Mouse (Mus musculus): ENCODE measurements around the gene Fat3. TPM values are rescaled to one million over a fixed set of nuclear protein-coding genes. Genes with fewer than 3 reads are reported as not detected.

Fat3 gene
- polyA plus RNA-seq, 1 experiment from 2014 or later: 0.20 TPM

DNA sequence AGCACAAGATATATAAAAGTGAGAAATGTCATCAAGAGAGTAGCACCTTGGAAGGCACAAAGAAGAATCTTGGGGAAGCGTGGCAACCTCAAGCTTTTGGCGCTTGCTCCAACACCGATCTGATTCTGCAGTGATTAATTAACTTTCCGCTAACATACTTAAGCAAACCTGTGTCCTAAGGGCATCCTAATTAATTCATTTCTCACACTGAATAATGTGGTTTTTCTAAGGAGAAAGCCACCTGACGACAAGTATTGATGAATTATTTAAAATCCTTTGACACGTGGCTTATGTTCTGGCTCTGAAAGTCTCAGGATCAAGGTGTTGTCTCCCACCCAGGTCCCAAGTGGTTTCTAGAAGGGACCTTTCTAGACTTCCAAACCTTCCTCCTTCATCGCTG lies 506.3 kb downstream of the Fat3 start:
- Histone ChIP-seq H3K4me3 (ENCODE audit: low read depth, low read length) (no peak overlapping the region), H3K9ac (ENCODE audit: low read depth, low read length) (no peak overlapping the region), H3K27ac (ENCODE audit: low read depth, low read length) (no peak overlapping the region), H3K27me3 (replicated peaks; ENCODE audit: control insufficient read depth, insufficient read depth, low read length) (no peaks in the 10 kb centered on the region), H3K9me3 (ENCODE audit: control insufficient read depth) (no peaks in the 10 kb centered on the region), H3K4me2 (replicated peaks; ENCODE audit: low read depth) (no peak overlapping the region), H3K4me1 (replicated peaks; ENCODE audit: control insufficient read depth, insufficient read depth, low read length) (no peaks in the 10 kb centered on the region), H3K36me3 (ENCODE audit: control insufficient read depth, insufficient read depth) (no peaks in the 10 kb centered on the region)
- no peak for TF ChIP-seq CTCF (IDR thresholded peaks at IDR 0.05; ENCODE audit: low read depth)
- WGBS: 79% methylated on average over 7 of the region's 7 CpGs
- no peak for ATAC-seq

DNA sequence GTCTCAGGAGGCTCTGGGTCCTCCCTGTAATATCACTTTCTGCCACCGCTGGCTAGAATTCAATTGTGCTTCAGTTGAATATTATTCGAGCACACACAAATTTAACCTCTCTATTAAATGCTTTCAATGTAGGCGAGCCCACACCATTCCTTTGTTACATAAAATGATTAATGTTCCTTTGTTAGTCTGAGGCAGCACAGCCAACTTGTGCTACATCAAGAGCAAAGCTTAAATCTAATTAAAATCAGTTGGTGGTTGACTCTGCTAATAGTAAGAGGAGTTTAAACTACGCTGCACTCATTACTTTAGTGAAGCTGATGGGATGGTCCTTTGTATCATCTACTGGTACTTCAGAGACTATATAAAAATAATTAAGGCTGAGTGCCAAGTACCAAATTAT lies 506.9 kb downstream of the Fat3 start:
- Histone ChIP-seq H3K27ac (ENCODE audit: low read depth, low read length) (no peak overlapping the region), H3K4me3 (ENCODE audit: low read depth, low read length) (no peak overlapping the region), H3K4me2 (replicated peaks; ENCODE audit: low read depth) (no peak overlapping the region), H3K36me3 (ENCODE audit: control insufficient read depth, insufficient read depth) (no peaks in the 10 kb centered on the region), H3K27me3 (replicated peaks; ENCODE audit: control insufficient read depth, insufficient read depth, low read length) (no peaks in the 10 kb centered on the region), H3K4me1 (replicated peaks; ENCODE audit: control insufficient read depth, insufficient read depth, low read length) (no peaks in the 10 kb centered on the region), H3K9ac (ENCODE audit: low read depth, low read length) (no peak overlapping the region), H3K9me3 (ENCODE audit: control insufficient read depth) (no peaks in the 10 kb centered on the region)
- no peak for TF ChIP-seq CTCF (IDR thresholded peaks at IDR 0.05; ENCODE audit: low read depth)
- WGBS: 86% methylated on average over 4 of the region's 4 CpGs
- no peak for ATAC-seq

DNA sequence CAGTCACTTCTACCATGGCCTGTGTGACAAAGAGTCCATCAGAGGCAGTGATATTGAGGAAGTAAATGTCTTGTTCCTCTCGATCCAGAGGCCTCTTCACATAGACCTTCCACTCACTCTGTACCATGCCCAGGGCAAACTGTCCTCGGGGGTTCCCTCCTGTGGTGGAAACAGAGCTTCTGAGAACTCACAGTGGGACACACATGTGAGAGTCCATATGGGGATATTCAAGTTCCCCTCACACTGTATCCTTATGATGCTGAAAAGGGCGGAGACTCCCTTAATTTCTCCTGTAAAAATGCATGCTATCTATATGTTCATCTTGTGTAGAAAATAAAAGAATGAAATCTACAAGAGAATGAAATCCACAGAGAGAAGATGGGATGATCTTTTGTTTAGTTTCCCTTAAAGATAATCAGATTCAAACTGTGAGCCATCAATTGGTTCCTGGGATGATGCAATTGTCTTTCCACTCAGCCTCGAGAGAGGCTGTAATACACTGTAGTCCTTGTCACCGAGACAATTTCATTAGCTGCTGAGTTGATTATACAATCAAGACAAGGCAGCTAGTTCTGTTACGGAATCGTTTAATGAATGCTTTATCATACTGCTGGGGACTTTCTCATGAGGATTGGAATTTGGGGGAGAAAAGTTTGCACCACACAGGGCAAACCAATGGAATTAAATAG lies 508.8 kb downstream of the Fat3 start:
- 76% methylated on average over 7 of the region's 7 CpGs for WGBS

DNA sequence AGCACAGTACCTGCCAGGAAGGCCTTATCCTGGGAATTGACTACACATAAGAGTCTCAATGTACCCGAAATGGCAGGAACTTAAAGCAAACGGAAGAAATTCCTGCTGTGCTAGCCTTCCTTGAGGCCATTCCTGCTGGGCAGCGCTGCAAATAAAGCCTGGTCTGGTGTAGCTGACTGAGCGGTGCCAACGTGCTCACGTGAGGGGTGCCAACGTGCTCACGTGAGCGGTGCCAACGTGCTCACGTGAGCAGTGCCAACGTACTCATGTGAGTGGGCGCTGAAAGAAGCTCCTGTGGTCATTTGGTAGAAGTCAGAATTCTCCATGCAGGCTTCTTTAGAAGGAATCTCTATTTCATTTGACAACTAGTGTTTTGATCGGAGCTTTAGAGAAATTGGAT lies 522.8 kb downstream of the Fat3 start:
- 89% methylated on average over 14 of the region's 14 CpGs for WGBS
- H3K9me3 ChIP-seq (ENCODE audit: control insufficient read depth): no peaks in the 10 kb centered on the region
- no peak overlapping the region for H3K4me3 ChIP-seq (ENCODE audit: low read depth, low read length)
- TF ChIP-seq CTCF (IDR thresholded peaks at IDR 0.05; ENCODE audit: low read depth): no peak
- H3K9ac ChIP-seq (ENCODE audit: low read depth, low read length): no peak overlapping the region
- no peaks in the 10 kb centered on the region for H3K4me1 ChIP-seq (replicated peaks; ENCODE audit: control insufficient read depth, insufficient read depth, low read length)
- H3K27me3 ChIP-seq (replicated peaks; ENCODE audit: control insufficient read depth, insufficient read depth, low read length): no peaks in the 10 kb centered on the region
- no peak overlapping the region for H3K27ac ChIP-seq (ENCODE audit: low read depth, low read length)
- no peak overlapping the region for H3K4me2 ChIP-seq (replicated peaks; ENCODE audit: low read depth)
- ATAC-seq: no peak
- no peaks in the 10 kb centered on the region for H3K36me3 ChIP-seq (ENCODE audit: control insufficient read depth, insufficient read depth)

More for the DNA sequence above, 508.8 kb downstream of the Fat3 start:
- Histone ChIP-seq H3K9ac (ENCODE audit: low read depth, low read length) (no peak overlapping the region), H3K27ac (ENCODE audit: low read depth, low read length) (no peak overlapping the region), H3K4me1 (replicated peaks; ENCODE audit: control insufficient read depth, insufficient read depth, low read length) (no peaks in the 10 kb centered on the region), H3K9me3 (ENCODE audit: control insufficient read depth) (no peaks in the 10 kb centered on the region), H3K4me2 (replicated peaks; ENCODE audit: low read depth) (no peak overlapping the region), H3K36me3 (ENCODE audit: control insufficient read depth, insufficient read depth) (no peaks in the 10 kb centered on the region), H3K4me3 (ENCODE audit: low read depth, low read length) (no peak overlapping the region), H3K27me3 (replicated peaks; ENCODE audit: control insufficient read depth, insufficient read depth, low read length) (no peaks in the 10 kb centered on the region)
- ATAC-seq: no peak
- TF ChIP-seq CTCF (IDR thresholded peaks at IDR 0.05; ENCODE audit: low read depth): no peak

DNA sequence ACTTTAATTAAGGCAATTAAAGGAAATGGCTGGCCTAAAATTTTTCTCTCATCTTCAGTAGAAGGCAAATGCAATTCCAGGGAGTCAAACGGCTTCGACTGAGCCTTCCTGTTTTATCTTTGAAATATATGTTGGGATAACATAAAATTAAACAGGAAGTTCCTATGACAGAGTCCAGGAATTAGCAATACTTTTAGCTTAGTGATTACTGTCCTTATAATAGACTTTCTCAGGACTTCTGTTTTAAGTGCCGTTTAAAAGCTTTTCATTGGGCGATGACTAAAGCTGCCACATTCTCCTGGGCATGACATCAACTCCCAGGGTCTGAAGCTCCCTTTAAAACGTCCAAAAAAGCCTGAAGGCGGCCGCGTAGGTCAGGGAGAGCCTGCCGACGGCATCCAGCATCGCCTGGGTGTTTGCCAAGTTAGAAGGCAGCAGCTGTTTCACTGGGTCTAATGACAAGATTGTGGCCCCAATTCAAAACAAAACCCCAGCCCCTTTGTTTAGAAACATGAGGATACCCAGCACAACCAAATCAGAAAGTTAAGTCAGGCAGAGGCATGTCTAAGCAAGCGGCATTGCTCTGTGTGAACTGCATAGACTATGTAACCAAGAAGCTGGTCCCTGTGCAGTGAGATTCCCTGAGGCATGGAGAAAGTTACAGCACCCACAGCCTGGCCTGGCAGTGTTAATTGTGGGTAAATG lies 524.0 kb downstream of the Fat3 start:
- Histone ChIP-seq H3K4me3 (ENCODE audit: low read depth, low read length) (no peak overlapping the region), H3K9me3 (ENCODE audit: control insufficient read depth) (no peaks in the 10 kb centered on the region), H3K4me2 (replicated peaks; ENCODE audit: low read depth) (no peak overlapping the region), H3K4me1 (replicated peaks; ENCODE audit: control insufficient read depth, insufficient read depth, low read length) (no peaks in the 10 kb centered on the region), H3K9ac (ENCODE audit: low read depth, low read length) (no peak overlapping the region), H3K27ac (ENCODE audit: low read depth, low read length) (no peak overlapping the region), H3K27me3 (replicated peaks; ENCODE audit: control insufficient read depth, insufficient read depth, low read length) (no peaks in the 10 kb centered on the region), H3K36me3 (ENCODE audit: control insufficient read depth, insufficient read depth) (no peaks in the 10 kb centered on the region)
- WGBS: 54% methylated on average over 12 of the region's 12 CpGs
- no peak for TF ChIP-seq CTCF (IDR thresholded peaks at IDR 0.05; ENCODE audit: low read depth)
- no peak for ATAC-seq

DNA sequence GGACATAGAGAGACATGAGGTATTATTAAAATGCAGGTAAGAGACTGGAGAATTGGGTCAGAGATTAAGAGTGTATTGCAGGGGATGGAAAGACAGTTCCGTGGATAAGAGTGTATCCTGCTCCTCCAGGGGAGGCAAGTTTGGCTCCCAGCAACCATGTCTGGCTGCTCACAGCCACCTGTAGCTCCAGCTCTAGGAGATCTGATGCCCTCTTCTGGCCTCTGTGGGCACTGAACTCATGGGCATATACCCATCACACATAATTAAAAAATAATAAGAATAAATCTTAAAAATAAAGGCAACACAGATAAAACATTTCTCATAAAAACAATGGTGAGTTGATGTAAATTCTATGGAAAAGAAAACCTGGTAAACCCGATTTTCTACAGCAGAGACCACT lies 525.1 kb downstream of the Fat3 start:
- no peak overlapping the region for H3K4me3 ChIP-seq (ENCODE audit: low read depth, low read length)
- no peak for ATAC-seq
- peak; percentile 10; the same call in 1 of the 2 replicates for TF ChIP-seq CTCF (IDR thresholded peaks at IDR 0.05; ENCODE audit: low read depth)
- H3K27me3 ChIP-seq (replicated peaks; ENCODE audit: control insufficient read depth, insufficient read depth, low read length): no peaks in the 10 kb centered on the region
- H3K36me3 ChIP-seq (ENCODE audit: control insufficient read depth, insufficient read depth): no peaks in the 10 kb centered on the region
- no peak overlapping the region for H3K4me2 ChIP-seq (replicated peaks; ENCODE audit: low read depth)
- no peaks in the 10 kb centered on the region for H3K4me1 ChIP-seq (replicated peaks; ENCODE audit: control insufficient read depth, insufficient read depth, low read length)
- no peak overlapping the region for H3K27ac ChIP-seq (ENCODE audit: low read depth, low read length)
- WGBS: 82% methylated on average over 2 of the region's 2 CpGs
- H3K9ac ChIP-seq (ENCODE audit: low read depth, low read length): no peak overlapping the region
- H3K9me3 ChIP-seq (ENCODE audit: control insufficient read depth): no peaks in the 10 kb centered on the region
